Mouse (Mus musculus) yolk sac, embryonic 10.5 days (tissue): ENCODE measurements at regions not wholly inside any gene's neighbourhood (a gene's known extent, or its start where the extent isn't known, plus 50 kb on each side); places are given as distances from the start of the nearest gene placed in this dataset.
A peak's percentile ranks its signal among the peaks of the same experiment; 100 is the strongest.

Experiments used
- DNase-seq: peaks from one replicate; pipeline ENCODE4 v3.0.0-alpha.2; 2017; ENCODE audit warnings: low spot score

GRCm38 (mm10) chr4:53219351-53219750 is 59.7 kb upstream of the Abca1 start:
- no peak for DNase-seq

GRCm38 (mm10) chr4:53218752-53219151 is 59.1 kb upstream of the Abca1 start:
- DNase-seq = no peak

GRCm38 (mm10) chr4:53218291-53218640 is 58.6 kb upstream of the Abca1 start:
- no peak for DNase-seq

GRCm38 (mm10) chr4:53217608-53218290 is 58.1 kb upstream of the Abca1 start:
- DNase-seq = peak; percentile 73

GRCm38 (mm10) chr4:53212541-53212940 is 52.8 kb upstream of the Abca1 start:
- DNase-seq = no peak

GRCm38 (mm10) chr4:53210685-53211084 is 51.0 kb upstream of the Abca1 start:
- no peak for DNase-seq
